In genomic region chr15:38425506-38425905, GRCm38 (mm10) we compare ENCODE assay signal across 19 mouse cellular contexts.
"Had no signal": no experiment of that assay in that cellular context is flagged by ENCODE, and none has a peak within 500 bp of the region (broad histone marks: within the 10 kb centered on the region; RNA-seq: fewer than 3 reads in every experiment).

No protein-coding gene starts in this region.

- H3K9me3 ChIP-seq: midbrain, embryonic 10.5 days; midbrain, embryonic 12.5 days; neural tube, embryonic 13.5 days; neural tube, embryonic 15.5 days had no signal

- H3K27me3 ChIP-seq: midbrain, embryonic 12.5 days; neural tube, embryonic 13.5 days; neural tube, embryonic 15.5 days had no signal

- H3K27ac ChIP-seq: midbrain, embryonic 10.5 days; midbrain, embryonic 12.5 days; neural tube, embryonic 13.5 days; neural tube, embryonic 15.5 days had no signal

- H3K36me3 ChIP-seq: midbrain, embryonic 10.5 days; midbrain, embryonic 12.5 days; neural tube, embryonic 13.5 days; neural tube, embryonic 15.5 days had no signal

- ATAC-seq: midbrain, embryonic 16.5 days had no signal

- DNase-seq: lung, adult 18-20 months; lung, embryonic 14.5 days; lung, postnatal 10 days; lung, postnatal 4 days; midbrain, embryonic 14.5 days; retina, postnatal 1 day; right cerebral cortex, adult 18-20 months; right cerebral cortex, postnatal 25 days; right cerebral cortex, postnatal 4 days; spleen, adult 18-20 months; thymus, adult 18-20 months; thymus, postnatal 14 days; thymus, postnatal 36 days had no signal

- H3K4me2 ChIP-seq: lung, embryonic 14.5 days; midbrain, embryonic 12.5 days; neural tube, embryonic 13.5 days; neural tube, embryonic 15.5 days had no signal

- H3K4me1 ChIP-seq: midbrain, embryonic 12.5 days; neural tube, embryonic 13.5 days had no signal

- H3K4me3 ChIP-seq: midbrain, embryonic 10.5 days; midbrain, embryonic 12.5 days; myocyte; neural tube, embryonic 13.5 days; neural tube, embryonic 15.5 days had no signal

- H3K9ac ChIP-seq: lung, embryonic 14.5 days; midbrain, embryonic 12.5 days; neural tube, embryonic 13.5 days; neural tube, embryonic 15.5 days had no signal
